Mouse (Mus musculus): ENCODE data around the gene Nrarp. TPM values are rescaled to one million over a fixed set of nuclear protein-coding genes. Genes with fewer than 3 reads are reported as not detected.
A peak's percentile ranks its signal among the peaks of the same experiment; 100 is the strongest.

The Nrarp gene
- total RNA-seq, 2 experiments from 2014 or later, result 3.4 to 8.6 TPM

- DNase-seq (ENCODE audit: low spot score), result peak; percentile 55
Observed at GRCm38 (mm10) chr2:25195211-25196156, 14.9 kb downstream of the Nrarp start.

- peak; percentile 73 for DNase-seq (ENCODE audit: low spot score)
Observed at GRCm38 (mm10) chr2:25196172-25196954, 15.8 kb downstream of the Nrarp start, which contains the start of gene Tor4a. Tor4a (minus strand) TSS chr2:25196886.

GRCm38 (mm10) chr2:25197191-25197590, 16.6 kb downstream of the Nrarp start:
- no peak for DNase-seq (ENCODE audit: low spot score)

GRCm38 (mm10) chr2:25197946-25198345, 17.4 kb downstream of the Nrarp start:
- DNase-seq (ENCODE audit: low spot score), result no peak

GRCm38 (mm10) chr2:25200631-25201030, 20.1 kb downstream of the Nrarp start:
- DNase-seq (ENCODE audit: low spot score), result no peak

GRCm38 (mm10) chr2:25203631-25204214, 23.2 kb downstream of the Nrarp start:
- no peak for DNase-seq (ENCODE audit: low spot score)

GRCm38 (mm10) chr2:25207593-25207992, 27.0 kb downstream of the Nrarp start:
- DNase-seq (ENCODE audit: low spot score), result no peak

- no peak for DNase-seq (ENCODE audit: low spot score)
Observed at GRCm38 (mm10) chr2:25210686-25211085, 30.1 kb downstream of the Nrarp start.

- peak; percentile 89 for DNase-seq (ENCODE audit: low spot score)
Observed at GRCm38 (mm10) chr2:25211121-25211670, 30.6 kb downstream of the Nrarp start, which contains the start of gene Nelfb. Nelfb (minus strand) TSS chr2:25211489.

GRCm38 (mm10) chr2:25213266-25213865, 32.8 kb downstream of the Nrarp start:
- no peak for DNase-seq (ENCODE audit: low spot score)

- no peak for DNase-seq (ENCODE audit: low spot score)
Observed at GRCm38 (mm10) chr2:25214444-25214843, 33.9 kb downstream of the Nrarp start, which contains the start of gene Stpg3. Stpg3 (minus strand) TSS chr2:25214637.

GRCm38 (mm10) chr2:25217666-25218065, 37.1 kb downstream of the Nrarp start:
- no peak for DNase-seq (ENCODE audit: low spot score)

- no peak for DNase-seq (ENCODE audit: low spot score)
Observed at GRCm38 (mm10) chr2:25218445-25218844, 37.9 kb downstream of the Nrarp start, which contains the start of gene Fam166a. Fam166a (plus strand) TSS chr2:25218745.

GRCm38 (mm10) chr2:25221331-25221772, 40.8 kb downstream of the Nrarp start:
- no peak for DNase-seq (ENCODE audit: low spot score)

- DNase-seq (ENCODE audit: low spot score), result peak; percentile 87
Observed at GRCm38 (mm10) chr2:25223681-25224491, 43.3 kb downstream of the Nrarp start.

GRCm38 (mm10) chr2:25224492-25224765, 43.9 kb downstream of the Nrarp start, which contains the start of gene Tubb4b:
Tubb4b (minus strand) TSS chr2:25224702.
- DNase-seq (ENCODE audit: low spot score), result no peak

GRCm38 (mm10) chr2:25224766-25225752, 44.5 kb downstream of the Nrarp start:
- DNase-seq (ENCODE audit: low spot score), result peak; percentile 99

GRCm38 (mm10) chr2:25225811-25226379, 45.3 kb downstream of the Nrarp start:
- DNase-seq (ENCODE audit: low spot score), result no peak

Measured in gastrocnemius, adult 18-20 months (tissue).